Mouse (Mus musculus): ENCODE data around the gene Trim10.

- TF ChIP-seq CTCF (IDR thresholded peaks at IDR 0.05) (no peak), EP300 (IDR thresholded peaks at IDR 0.05; ENCODE audit: insufficient read depth, low read depth, low read length) (no peak), POLR2A (IDR thresholded peaks at IDR 0.05; ENCODE audit: insufficient read depth, low read depth, low read length) (no peak)
These were observed 28.3 kb downstream of the Trim10 start, which contains the start of gene Trim31 for GRCm38 (mm10) chr17:36897552-36898205.

Data from heart, adult 2 months (tissue).